Mouse (Mus musculus) cerebellum, postnatal 4 days (tissue): Measurements from ENCODE around the gene Sf3a3.

Experiments
- DNase-seq, 2 experiments: peaks; one replicate each; pipeline ENCODE4 v3.0.0; 2022; ENCODE audit warnings: low spot score in 2 of 2, mixed read lengths in 1 of 2

The Sf3a3 gene

GRCm38 (mm10) chr4:124714545-124715481 is at the start of gene Sf3a3:
Gene Sf3a3, plus strand, starts transcription at chr4:124714776.
- peak; percentile 89 to 93 for DNase-seq

- no peak for DNase-seq
These were observed 47.0 kb upstream of the Sf3a3 start for GRCm38 (mm10) chr4:124667476-124668033.

GRCm38 (mm10) chr4:124668078-124668477 is 46.5 kb upstream of the Sf3a3 start:
- DNase-seq: no peak

GRCm38 (mm10) chr4:124670232-124670631 is 44.3 kb upstream of the Sf3a3 start:
- DNase-seq: no peak

- DNase-seq: no peak
These were observed 43.0 kb upstream of the Sf3a3 start for GRCm38 (mm10) chr4:124671583-124671982.

- peak in 1 of 2 experiments; percentile 60 for DNase-seq
These were observed 41.9 kb upstream of the Sf3a3 start for GRCm38 (mm10) chr4:124672347-124673320.

- no peak for DNase-seq
These were observed 40.1 kb upstream of the Sf3a3 start for GRCm38 (mm10) chr4:124674334-124675032.

- DNase-seq: peak; percentile 46 to 78
These were observed 39.5 kb upstream of the Sf3a3 start for GRCm38 (mm10) chr4:124675037-124675436.

GRCm38 (mm10) chr4:124675958-124676357 is 38.6 kb upstream of the Sf3a3 start:
- DNase-seq: no peak

- no peak for DNase-seq
These were observed 32.3 kb upstream of the Sf3a3 start for GRCm38 (mm10) chr4:124682270-124682669.

GRCm38 (mm10) chr4:124683474-124683873 is 31.1 kb upstream of the Sf3a3 start:
- DNase-seq: no peak

- no peak for DNase-seq
These were observed 29.6 kb upstream of the Sf3a3 start for GRCm38 (mm10) chr4:124685004-124685403.

GRCm38 (mm10) chr4:124685453-124685852 is 29.1 kb upstream of the Sf3a3 start:
- no peak for DNase-seq

- DNase-seq: no peak
These were observed 28.6 kb upstream of the Sf3a3 start for GRCm38 (mm10) chr4:124685897-124686402.

- DNase-seq: no peak
These were observed 23.1 kb upstream of the Sf3a3 start for GRCm38 (mm10) chr4:124691455-124691854.

GRCm38 (mm10) chr4:124692416-124692861 is 22.1 kb upstream of the Sf3a3 start:
- DNase-seq: no peak

GRCm38 (mm10) chr4:124693135-124693894 is 21.3 kb upstream of the Sf3a3 start, which contains the start of gene Utp11:
Gene Utp11, minus strand, starts transcription at chr4:124693600.
- DNase-seq: peak; percentile 65 to 79

GRCm38 (mm10) chr4:124694572-124694971 is 20.0 kb upstream of the Sf3a3 start:
- no peak for DNase-seq

GRCm38 (mm10) chr4:124695786-124696516 is 18.6 kb upstream of the Sf3a3 start:
- no peak for DNase-seq
